In genomic region chr5:125411972-125412530, GRCm38 (mm10) we compare ENCODE assay signal across 8 mouse cellular contexts. TPM values are rescaled to one million over a fixed set of nuclear protein-coding genes. Genes with fewer than 3 reads are reported as not detected.
A peak's percentile ranks its signal among the peaks of the same experiment; 100 is the strongest.
DNase-seq lines count a peak whose midpoint lies in the region; ATAC-seq and TF ChIP-seq lines count a peak whose summit lies in the region.
"Had no signal": no experiment of that assay in that cellular context is flagged by ENCODE, and none has a peak within 500 bp of the region (broad histone marks: within the 10 kb centered on the region; RNA-seq: fewer than 3 reads in every experiment).

No protein-coding gene starts in this region.

- H3K36me3 ChIP-seq in kidney, embryonic 14.5 days (ENCODE audit: control insufficient read depth, insufficient read depth, low read length): peaks cover 34% of the 10 kb centered on the region
- peaks cover 10% of the 10 kb centered on the region; the same call in 1 of the 2 replicates for H3K36me3 ChIP-seq in liver, adult 2 months (ENCODE audit: control insufficient read depth, insufficient read depth, low read length)

- intact Hi-C loops in gastrocnemius, postnatal 14 days (cut with DNase I; ENCODE audit: low total_unique reads): no loop called here

- no peak overlapping the region for H3K9ac ChIP-seq in kidney, embryonic 14.5 days (ENCODE audit: low read depth, low read length)
- H3K9ac ChIP-seq in liver, adult 2 months (ENCODE audit: low read depth, low read length): no peak overlapping the region

- no peak overlapping the region for H3K4me2 ChIP-seq in kidney, embryonic 14.5 days (replicated peaks; ENCODE audit: low read depth, low read length)

- peak; percentile 63 for TF ChIP-seq CTCF in liver, adult 2 months (IDR thresholded peaks at IDR 0.05; ENCODE audit: low read depth, low read length)

- H3K79me2 ChIP-seq in liver, adult 2 months (ENCODE audit: control insufficient read depth, insufficient read depth, low read length): no peaks in the 10 kb centered on the region

- H3K4me3 ChIP-seq in kidney, embryonic 14.5 days (ENCODE audit: low read length): no peak overlapping the region
- no peak overlapping the region for H3K4me3 ChIP-seq in liver, adult 2 months (ENCODE audit: insufficient read depth, low read depth, low read length)

- 70% methylated on average over 5 of the region's 5 CpGs for WGBS in kidney, embryonic 14.5 days
- 14% methylated on average over 5 of the region's 5 CpGs for WGBS in liver, adult 2 months

- no peaks in the 10 kb centered on the region for H3K9me3 ChIP-seq in kidney, embryonic 14.5 days (ENCODE audit: control insufficient read depth, low read length)

- peaks cover 11% of the 10 kb centered on the region for H3K4me1 ChIP-seq in kidney, embryonic 14.5 days (ENCODE audit: control insufficient read depth, insufficient read depth, low read length)
- peaks cover 17% of the 10 kb centered on the region for H3K4me1 ChIP-seq in liver, adult 2 months (ENCODE audit: control insufficient read depth, insufficient read depth, low read length)

- H3K27me3 ChIP-seq in kidney, embryonic 14.5 days (ENCODE audit: control insufficient read depth, insufficient read depth, low read length): no peaks in the 10 kb centered on the region
- H3K27me3 ChIP-seq in liver, adult 2 months (ENCODE audit: control insufficient read depth, insufficient read depth, low read length): no peaks in the 10 kb centered on the region

- ATAC-seq in kidney, embryonic 14.5 days (ENCODE audit: low FRiP score, low TSS enrichment): no peak

- TF ChIP-seq POLR2A in liver, adult 2 months (IDR thresholded peaks at IDR 0.05; ENCODE audit: extremely low read depth, insufficient read depth, low read length): no peak

- H3K27ac ChIP-seq in kidney, embryonic 14.5 days (ENCODE audit: low read depth, low read length): no peak overlapping the region
- H3K27ac ChIP-seq in liver, adult 2 months (replicated peaks; ENCODE audit: insufficient read depth, low read depth, low read length): peak overlapping the region; percentile 97

- peak; percentile 80 for DNase-seq in kidney, adult 18-20 months
- peak; percentile 87 for DNase-seq in ES-CJ7 (ENCODE audit: low read depth, low spot score)
- peak; percentile 84 for DNase-seq in adrenal gland, postnatal 14 days
- peak; percentile 53 for DNase-seq in gastrocnemius, postnatal 14 days
- DNase-seq in liver, adult 2 months (ENCODE audit: extremely low read depth, low read depth, low spot score): peak; percentile 97
- DNase-seq in right cerebral cortex, postnatal 4 days: peak; percentile 83

RNA-seq across cellular contexts. Expression of gene Dhx37, which starts 21.9 kb away (rescaled TPM):
- 7.7 and 14.4 TPM in 2 replicates for polyA plus RNA-seq in kidney, embryonic 14.5 days (2014; fragmentation: Nextera tagmentation; extraction: Ambion mirVana)
- total RNA-seq in adrenal gland, postnatal 14 days (2021): 14.6 and 15.7 TPM in 2 replicates
- total RNA-seq in gastrocnemius, postnatal 14 days (2021): 1 to 10 TPM; 3.6 to 4.0 TPM
- total RNA-seq in liver, adult 2 months (2014; rRNA removed): 3.8 and 5.6 TPM in 2 replicates
- 12.0 and 14.0 TPM in 2 replicates for polyA plus RNA-seq in liver, adult 2 months (2012; rRNA removed)

RNA-seq across cellular contexts. Expression of gene Ubc, which starts 22.0 kb away (rescaled TPM):
- 715 and 1,051 TPM in 2 replicates for polyA plus RNA-seq in kidney, embryonic 14.5 days (2014; fragmentation: Nextera tagmentation; extraction: Ambion mirVana)
- total RNA-seq in adrenal gland, postnatal 14 days (2021): 1,142 and 1,189 TPM in 2 replicates
- 1,000 to 10,000 TPM in 1 of 2 experiments, 100 to 1,000 TPM in 1; 660 to 1,001 TPM for total RNA-seq in gastrocnemius, postnatal 14 days (2021)
- total RNA-seq in liver, adult 2 months (2014; rRNA removed): 634 and 1,049 TPM in 2 replicates
- 990 and 1,297 TPM in 2 replicates for polyA plus RNA-seq in liver, adult 2 months (2012; rRNA removed)

RNA-seq across cellular contexts. Expression of gene Gm10382, which starts 22.9 kb away (rescaled TPM):
- 0.16 and 0.41 TPM in 2 replicates for polyA plus RNA-seq in kidney, embryonic 14.5 days (2014; fragmentation: Nextera tagmentation; extraction: Ambion mirVana)
- 0.26 and 0.49 TPM in 2 replicates for total RNA-seq in adrenal gland, postnatal 14 days (2021)
- total RNA-seq in gastrocnemius, postnatal 14 days (2021): not detected
- 0.13 TPM in 1 of 2 replicates, not detected in the other for total RNA-seq in liver, adult 2 months (2014; rRNA removed)
- polyA plus RNA-seq in liver, adult 2 months (2012; rRNA removed): 0.16 and 0.24 TPM in 2 replicates
- total RNA-seq: gastrocnemius, postnatal 4 days had no signal

RNA-seq across cellular contexts. Expression of gene Bri3bp, which starts 29.3 kb away (rescaled TPM):
- polyA plus RNA-seq in kidney, embryonic 14.5 days (2014; fragmentation: Nextera tagmentation; extraction: Ambion mirVana): 29.6 and 39.8 TPM in 2 replicates
- 24.0 and 27.9 TPM in 2 replicates for total RNA-seq in adrenal gland, postnatal 14 days (2021)
- total RNA-seq in gastrocnemius, postnatal 14 days (2021): 1 to 10 TPM; 5.3 to 6.4 TPM
- 7.7 and 8.8 TPM in 2 replicates for total RNA-seq in liver, adult 2 months (2014; rRNA removed)
- polyA plus RNA-seq in liver, adult 2 months (2012; rRNA removed): 18.3 and 23.0 TPM in 2 replicates
